Mouse (Mus musculus): ENCODE measurements at regions not wholly inside any gene's neighbourhood (a gene's known extent, or its start where the extent isn't known, plus 50 kb on each side); places are given as distances from the start of the nearest gene placed in this dataset.
"Not testable (repeated sequence)": the region's sequence is repeated elsewhere in the genome, so short reads cannot be mapped to it uniquely, and the experiment has no call there.

GRCm38 (mm10) chr5:77827971-77828370 lies 420.1 kb upstream of the Igfbp7 start:
- no peak for ATAC-seq (ENCODE audit: extremely low read depth, insufficient number of reproducible peaks, low FRiP score, poor library complexity, severe bottlenecking)

GRCm38 (mm10) chr5:77826063-77826462 lies 418.2 kb upstream of the Igfbp7 start:
- ATAC-seq (ENCODE audit: extremely low read depth, insufficient number of reproducible peaks, low FRiP score, poor library complexity, severe bottlenecking), result no peak

DNA sequence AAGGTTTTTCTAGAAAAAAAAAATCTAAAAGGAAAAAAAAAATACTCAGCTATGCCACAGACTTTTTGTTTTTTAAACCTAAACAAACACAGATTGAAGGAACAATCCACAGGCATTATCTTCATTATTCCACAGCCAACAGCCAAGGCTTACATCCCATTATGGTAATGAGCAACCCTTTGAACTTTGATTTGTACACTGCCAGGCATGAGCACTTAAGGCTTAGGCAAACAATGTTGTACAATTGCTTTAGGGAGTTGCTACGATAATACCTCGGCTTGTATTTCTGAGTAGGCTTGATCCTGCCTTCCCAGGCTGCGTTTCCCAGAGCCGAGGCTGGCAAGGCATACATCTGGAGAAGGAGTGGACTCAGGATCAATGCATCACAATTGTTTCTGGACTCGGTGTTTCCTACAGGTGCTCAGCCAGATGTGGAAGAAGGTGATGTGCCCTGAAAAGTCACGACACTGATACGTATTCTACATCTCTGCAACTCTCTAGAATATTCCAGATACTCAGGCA lies 409.0 kb upstream of the Igfbp7 start:
- no peak for ATAC-seq (ENCODE audit: extremely low read depth, insufficient number of reproducible peaks, low FRiP score, poor library complexity, severe bottlenecking)

- ATAC-seq (ENCODE audit: extremely low read depth, insufficient number of reproducible peaks, low FRiP score, poor library complexity, severe bottlenecking), result no peak
Measured at GRCm38 (mm10) chr5:77809844-77810243, 402.0 kb upstream of the Igfbp7 start.

- ATAC-seq (ENCODE audit: extremely low read depth, insufficient number of reproducible peaks, low FRiP score, poor library complexity, severe bottlenecking), result no peak
Measured at GRCm38 (mm10) chr5:77807726-77808125, 399.9 kb upstream of the Igfbp7 start.

GRCm38 (mm10) chr5:77806334-77807157 lies 398.7 kb upstream of the Igfbp7 start:
- no peak for ATAC-seq (ENCODE audit: extremely low read depth, insufficient number of reproducible peaks, low FRiP score, poor library complexity, severe bottlenecking)

DNA sequence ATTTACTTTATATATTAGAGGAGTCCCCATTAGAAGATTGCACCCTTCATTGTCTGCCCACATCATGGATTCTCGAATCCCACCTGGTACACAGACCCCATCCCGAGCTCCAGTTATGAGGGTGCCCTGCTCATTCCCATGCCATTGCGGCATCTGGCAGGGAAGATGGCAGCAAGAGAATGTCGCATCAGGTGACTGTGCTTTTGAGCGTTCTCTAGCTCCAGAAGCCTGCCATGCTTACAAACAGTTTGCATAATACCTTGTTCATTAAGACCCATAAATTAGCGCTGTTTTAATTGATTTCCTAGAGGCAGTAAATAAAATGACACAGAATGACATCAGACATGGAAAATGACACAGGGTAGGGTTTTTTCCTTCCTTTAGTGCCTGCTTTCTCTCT lies 398.0 kb upstream of the Igfbp7 start:
- ATAC-seq (ENCODE audit: extremely low read depth, insufficient number of reproducible peaks, low FRiP score, poor library complexity, severe bottlenecking), result no peak

DNA sequence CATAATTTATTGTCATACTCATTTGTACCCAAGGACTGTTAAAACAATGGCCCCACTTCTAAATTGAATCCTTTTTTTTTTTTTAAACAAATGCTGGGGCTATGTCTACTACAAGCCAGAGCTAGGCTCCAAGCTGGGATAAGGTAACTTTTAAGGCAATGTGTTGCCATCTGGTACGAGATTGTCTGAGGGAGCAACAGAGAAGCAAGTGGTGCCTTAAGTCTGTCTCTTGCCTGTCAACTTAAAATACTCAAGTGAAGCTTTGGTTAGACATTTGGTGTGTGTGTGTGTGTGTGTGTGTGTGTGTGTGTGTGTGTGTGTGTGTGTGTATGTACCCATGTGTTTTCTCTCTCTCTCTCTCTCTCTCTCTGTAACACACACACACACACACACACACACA lies 397.5 kb upstream of the Igfbp7 start:
- no peak for ATAC-seq (ENCODE audit: extremely low read depth, insufficient number of reproducible peaks, low FRiP score, poor library complexity, severe bottlenecking)

DNA sequence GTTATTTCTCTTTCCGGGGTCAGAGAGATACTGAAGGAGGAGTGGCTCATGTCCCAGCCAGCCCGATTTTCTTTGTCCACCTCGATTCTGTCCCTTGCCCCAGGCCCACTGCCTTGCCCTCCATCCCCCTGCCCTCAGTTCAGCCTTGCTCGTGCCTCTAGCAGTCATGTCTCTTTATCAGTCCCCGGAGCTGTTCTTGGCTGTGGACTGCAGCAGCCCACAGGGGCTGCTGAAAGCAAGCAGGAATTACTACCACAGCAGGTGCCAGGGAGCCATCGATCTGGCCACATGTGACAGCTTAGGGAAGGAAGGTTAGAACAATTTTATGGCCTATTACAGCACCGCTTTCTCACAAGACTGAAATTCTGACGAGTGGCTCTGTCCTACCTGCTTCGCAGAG lies 396.3 kb upstream of the Igfbp7 start:
- no peak for ATAC-seq (ENCODE audit: extremely low read depth, insufficient number of reproducible peaks, low FRiP score, poor library complexity, severe bottlenecking)

DNA sequence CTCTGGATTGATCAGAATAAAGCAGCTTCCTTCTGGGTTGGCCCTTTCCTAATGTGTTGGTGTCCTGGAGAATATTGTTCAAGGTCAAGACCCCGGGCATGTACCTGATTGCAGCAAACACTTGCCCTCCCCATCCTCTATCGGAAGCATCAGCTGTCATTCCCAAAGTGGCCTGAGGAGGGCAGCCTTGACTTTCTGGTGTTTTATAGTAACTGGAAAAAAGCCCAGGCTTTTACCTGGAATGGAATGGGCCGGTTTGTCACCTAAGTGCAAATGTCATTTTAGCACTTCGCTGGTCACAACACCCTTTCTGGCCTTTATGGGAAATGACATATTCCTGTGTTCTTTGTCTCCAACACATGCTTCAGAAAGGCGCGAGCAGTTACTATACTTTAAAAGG lies 395.7 kb upstream of the Igfbp7 start:
- ATAC-seq (ENCODE audit: extremely low read depth, insufficient number of reproducible peaks, low FRiP score, poor library complexity, severe bottlenecking), result no peak

DNA sequence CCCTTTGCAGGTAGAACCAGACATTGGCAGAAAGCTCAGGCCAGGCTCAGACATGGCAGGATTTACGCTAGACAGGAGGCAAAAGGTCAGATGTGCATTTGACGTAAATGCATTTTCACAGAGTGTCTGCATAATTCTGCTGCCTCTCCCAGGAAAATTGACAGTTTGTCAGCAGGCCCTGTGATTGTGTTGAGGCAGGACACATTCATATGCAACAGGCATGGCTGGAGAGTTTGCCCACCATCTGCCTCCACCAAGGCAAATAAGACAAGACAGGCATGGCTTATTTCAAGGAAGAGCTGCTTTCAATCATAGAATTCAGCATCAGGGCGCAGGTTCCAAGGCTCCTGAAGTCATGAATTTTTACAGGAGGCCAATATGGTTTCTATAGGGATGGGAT lies 389.1 kb upstream of the Igfbp7 start:
- no peak for ATAC-seq (ENCODE audit: extremely low read depth, insufficient number of reproducible peaks, low FRiP score, poor library complexity, severe bottlenecking)

DNA sequence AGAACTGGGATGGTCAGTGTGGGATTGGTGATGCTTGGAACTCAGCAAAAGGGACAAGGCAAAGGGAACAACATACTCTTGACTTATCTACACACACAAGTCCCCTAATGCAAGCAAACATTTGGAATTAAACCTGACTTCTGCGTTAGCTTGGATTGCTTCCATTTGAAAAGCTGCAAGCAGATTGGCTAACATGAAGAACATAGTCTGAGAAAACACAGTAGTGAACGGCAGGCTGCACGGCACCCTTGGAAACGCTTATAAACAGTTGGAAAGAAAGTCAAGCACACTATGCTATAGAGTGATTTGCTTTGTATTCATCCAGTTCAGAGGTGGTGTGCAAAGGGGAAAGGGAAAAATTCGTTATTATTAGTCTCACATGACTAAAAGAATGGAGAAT lies 387.9 kb upstream of the Igfbp7 start:
- no peak for ATAC-seq (ENCODE audit: extremely low read depth, insufficient number of reproducible peaks, low FRiP score, poor library complexity, severe bottlenecking)

GRCm38 (mm10) chr5:77783953-77784352 lies 376.1 kb upstream of the Igfbp7 start:
- no peak for ATAC-seq (ENCODE audit: extremely low read depth, insufficient number of reproducible peaks, low FRiP score, poor library complexity, severe bottlenecking)

- ATAC-seq (ENCODE audit: extremely low read depth, insufficient number of reproducible peaks, low FRiP score, poor library complexity, severe bottlenecking), result no peak
Measured at GRCm38 (mm10) chr5:77762426-77763042, 354.7 kb upstream of the Igfbp7 start.

GRCm38 (mm10) chr5:77762013-77762412 lies 354.2 kb upstream of the Igfbp7 start:
- no peak for ATAC-seq (ENCODE audit: extremely low read depth, insufficient number of reproducible peaks, low FRiP score, poor library complexity, severe bottlenecking)

DNA sequence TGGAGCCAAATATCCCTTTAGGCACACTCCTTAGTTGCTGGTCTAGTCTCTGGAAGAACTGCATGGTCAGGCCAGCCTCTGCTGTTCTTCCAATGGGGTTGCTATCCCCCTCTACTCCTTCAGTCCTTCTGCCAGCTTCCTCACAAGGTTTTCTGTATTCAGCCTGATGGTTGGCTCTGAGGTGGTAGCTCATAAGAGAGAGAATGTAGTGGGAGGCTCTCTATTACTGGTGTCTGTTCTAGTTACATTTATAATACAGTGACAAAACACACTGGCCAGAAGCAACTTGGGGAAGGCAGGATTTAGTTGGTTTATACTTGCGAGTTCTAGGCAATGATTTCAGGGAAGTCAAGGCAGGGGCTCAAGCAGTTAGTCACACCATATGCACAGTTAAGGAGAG lies 341.1 kb upstream of the Igfbp7 start:
- ATAC-seq (ENCODE audit: extremely low read depth, insufficient number of reproducible peaks, low FRiP score, poor library complexity, severe bottlenecking), result no peak

DNA sequence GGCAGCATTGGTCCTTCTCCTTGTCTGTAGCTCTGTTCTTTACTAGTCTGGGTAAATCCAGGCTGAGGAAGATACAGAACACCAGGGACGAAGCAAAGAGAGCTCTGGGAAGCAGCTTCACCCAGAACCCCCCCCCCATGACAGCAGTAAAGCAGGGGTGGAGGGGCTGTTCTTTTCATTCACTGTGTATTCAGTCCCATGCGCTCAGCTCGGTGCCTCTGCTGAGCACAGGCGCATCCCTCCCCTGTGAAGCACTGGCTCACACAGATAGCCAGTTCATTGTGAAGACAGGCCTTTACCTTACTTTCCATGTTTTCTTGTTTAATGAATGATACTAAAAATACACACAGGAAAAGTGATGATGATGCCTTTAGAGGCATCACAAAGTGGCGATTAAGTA lies 338.8 kb upstream of the Igfbp7 start:
- no peak for ATAC-seq (ENCODE audit: extremely low read depth, insufficient number of reproducible peaks, low FRiP score, poor library complexity, severe bottlenecking)

- no peak for ATAC-seq (ENCODE audit: extremely low read depth, insufficient number of reproducible peaks, low FRiP score, poor library complexity, severe bottlenecking)
Measured at GRCm38 (mm10) chr5:77743467-77743866, 335.6 kb upstream of the Igfbp7 start.

- ATAC-seq (ENCODE audit: extremely low read depth, insufficient number of reproducible peaks, low FRiP score, poor library complexity, severe bottlenecking), result not testable (repeated sequence)
Measured at GRCm38 (mm10) chr5:77730286-77730685, 322.4 kb upstream of the Igfbp7 start.

DNA sequence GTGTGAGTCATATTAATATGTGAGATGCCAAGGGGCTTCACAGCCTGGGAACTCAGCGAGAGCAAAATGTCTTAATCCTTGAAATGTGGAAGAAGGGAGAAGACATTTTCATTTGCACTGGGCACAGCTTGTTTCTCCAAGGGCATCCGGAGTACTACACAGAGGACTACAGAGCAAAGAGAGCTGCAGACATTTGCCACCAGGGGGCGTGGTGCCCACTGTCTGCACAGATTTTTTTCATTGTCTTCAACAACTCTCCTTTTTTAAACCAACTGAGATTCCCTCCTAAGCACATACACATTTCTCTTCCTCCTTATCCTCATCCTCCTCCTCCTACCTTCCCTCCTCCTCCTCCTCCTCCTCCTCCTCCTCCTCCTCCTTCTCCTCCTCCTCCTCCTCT lies 273.8 kb upstream of the Igfbp7 start:
- ATAC-seq (ENCODE audit: extremely low read depth, insufficient number of reproducible peaks, low FRiP score, poor library complexity, severe bottlenecking), result no peak

All from neutrophil, adult 5-6 weeks (primary cell).